Mouse (Mus musculus): ENCODE measurements around the gene Crim1.

The Crim1 gene

DNA sequence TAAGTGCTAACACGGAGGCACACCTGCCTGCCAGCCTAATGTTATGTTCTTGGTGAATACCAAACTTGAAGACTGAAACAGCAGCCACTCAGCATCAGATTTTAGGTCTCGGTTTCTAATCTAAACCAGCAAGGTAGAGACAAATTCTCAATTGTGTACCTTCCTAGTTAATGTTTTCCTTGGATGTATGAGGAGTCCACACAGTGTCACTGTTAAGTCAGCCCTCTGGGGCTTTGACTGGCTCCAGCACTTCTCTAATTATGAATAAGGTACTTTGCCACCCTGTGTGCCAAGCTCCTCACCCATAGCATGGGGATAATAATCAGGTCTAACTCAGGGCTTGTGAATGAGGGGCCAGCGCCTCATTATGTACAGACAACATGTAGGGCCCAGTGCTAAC is 182.3 kb downstream of the Crim1 start:
- DNase-seq = no peak

DNA sequence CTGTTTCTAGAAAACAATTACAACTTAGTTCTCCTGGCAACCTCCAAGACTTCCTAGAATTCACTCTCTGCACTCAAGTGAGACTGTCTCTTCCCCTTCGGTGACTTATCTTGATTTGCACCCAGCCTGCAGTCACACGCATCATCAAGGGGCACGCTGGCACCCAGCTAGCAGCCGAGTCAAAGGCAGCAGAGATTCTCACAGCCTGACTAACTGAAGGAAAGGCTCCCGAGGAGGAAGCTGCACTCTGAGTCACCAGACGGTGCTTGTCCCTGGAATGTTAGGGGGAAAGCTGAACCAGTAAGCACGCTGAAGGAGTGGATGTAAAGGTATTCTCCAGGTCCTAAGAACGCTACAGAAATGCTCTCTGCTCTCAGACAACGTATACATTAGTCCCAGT is 187.6 kb downstream of the Crim1 start:
- no peak for DNase-seq

DNA sequence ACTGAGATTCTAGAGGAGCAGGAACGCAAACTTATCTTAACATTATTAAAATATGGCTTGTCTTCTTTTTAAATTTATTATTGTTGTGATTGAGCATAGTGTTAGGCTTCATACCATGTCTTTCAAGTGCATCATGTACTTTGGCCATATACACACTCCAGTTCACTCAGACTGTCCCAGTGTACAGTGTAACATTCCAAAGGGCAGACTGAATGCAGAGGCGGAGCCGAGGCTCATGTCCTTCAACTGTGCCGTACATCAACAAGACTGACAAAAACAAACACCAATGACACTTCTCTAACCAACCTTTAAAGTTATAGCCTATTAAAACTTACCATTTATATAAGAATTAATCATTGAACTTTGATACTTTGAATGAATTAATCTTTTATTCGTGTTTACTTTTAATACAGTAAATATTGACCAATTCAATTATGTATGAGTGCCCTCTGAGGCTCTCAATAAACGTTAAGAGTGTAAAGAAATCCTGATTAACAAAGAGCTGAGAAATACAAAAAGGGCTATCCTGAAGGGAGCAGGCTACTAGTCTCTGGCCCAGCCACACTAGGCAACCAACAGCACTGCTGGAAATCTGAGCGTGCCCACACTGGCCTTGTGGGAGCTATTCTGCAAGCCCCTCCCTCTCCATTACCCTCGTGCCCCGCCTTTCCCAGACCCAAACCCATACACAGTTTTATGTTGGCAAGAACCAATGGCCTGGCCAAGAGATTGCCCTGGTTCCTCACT is 188.2 kb downstream of the Crim1 start:
- DNase-seq = no peak

DNA sequence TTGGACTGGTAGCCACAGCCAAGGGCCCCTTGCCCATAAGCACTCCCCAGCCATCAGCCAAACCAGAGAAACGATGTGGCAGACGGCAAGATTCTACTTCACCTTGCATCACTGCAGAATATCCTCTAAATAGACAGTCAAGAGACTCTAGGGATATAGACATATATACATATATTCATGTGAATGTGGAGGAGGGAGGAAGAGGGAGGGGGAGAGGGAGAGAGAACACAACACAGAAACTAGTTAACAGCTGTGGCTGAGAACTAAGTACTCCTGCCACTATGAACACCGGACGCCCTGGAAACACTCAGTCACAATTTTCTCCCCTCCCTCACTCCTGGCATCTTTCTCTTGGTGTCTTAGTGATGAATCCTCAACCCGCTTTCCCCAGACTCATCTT is 189.5 kb downstream of the Crim1 start:
- DNase-seq = no peak

DNA sequence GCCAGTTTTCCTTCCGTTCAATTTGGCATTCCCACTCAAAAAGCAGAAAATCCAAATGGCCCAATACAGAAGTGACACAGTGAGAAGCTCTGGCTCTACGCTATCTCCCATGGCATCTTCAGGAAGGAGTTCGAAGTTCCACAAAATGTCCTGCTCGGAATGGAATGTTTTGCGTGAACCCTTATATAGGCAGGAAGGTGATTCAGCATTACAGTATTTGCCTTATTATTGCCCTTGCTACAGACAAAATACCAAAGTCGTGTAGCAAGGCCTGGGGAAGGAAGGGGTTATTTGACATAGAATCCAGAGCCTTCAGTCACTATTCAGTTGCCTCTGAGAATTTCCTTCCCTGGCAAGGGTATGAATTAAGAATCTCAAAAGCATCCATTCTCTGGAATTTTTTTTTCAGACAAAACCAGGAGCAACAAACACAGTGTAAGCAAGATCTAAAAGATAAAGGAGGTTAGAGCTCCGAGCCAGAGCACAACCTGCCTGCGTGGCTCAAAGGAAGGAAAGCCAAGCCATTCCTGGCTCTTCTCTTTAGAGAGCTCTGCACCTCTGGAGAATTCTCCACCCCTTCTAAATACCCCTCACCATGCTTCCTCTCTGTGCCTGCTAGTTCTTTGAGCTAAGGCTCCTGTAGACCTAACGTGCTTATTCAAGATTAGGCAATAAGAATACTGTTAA is 192.5 kb downstream of the Crim1 start:
- no peak for DNase-seq

DNA sequence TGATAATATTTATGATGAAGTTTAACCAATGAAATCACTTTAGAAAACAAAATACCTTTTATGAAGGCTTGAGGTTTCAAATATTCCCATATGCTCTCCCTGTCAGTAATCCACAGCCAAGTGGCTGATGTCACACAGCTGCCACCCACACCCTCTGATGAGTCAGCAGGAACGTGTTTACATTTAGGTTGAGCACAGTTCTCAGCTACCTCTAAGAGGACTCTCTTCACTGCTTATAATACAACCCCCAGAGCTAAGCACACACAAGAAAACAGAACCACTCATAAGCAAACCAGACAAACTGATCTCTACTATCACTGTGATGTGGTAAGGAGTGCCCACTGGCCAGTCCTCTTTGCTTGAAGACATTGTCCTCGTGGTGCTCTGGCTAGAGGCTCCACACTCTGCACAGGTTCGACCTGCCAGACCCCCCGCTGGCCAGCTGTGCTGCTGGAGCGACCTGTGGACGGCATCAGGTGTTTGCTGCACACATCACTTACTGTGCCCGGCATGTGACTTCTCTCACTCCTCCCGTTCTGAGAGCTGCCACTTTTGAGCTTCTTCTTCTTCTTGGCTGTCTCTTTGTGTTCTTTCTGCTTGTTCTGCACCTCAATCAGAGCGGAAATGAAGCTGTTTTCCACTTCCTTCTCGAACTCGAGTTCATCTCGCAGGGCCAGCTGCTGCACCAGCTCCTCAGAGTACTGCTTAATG is 200.2 kb downstream of the Crim1 start:
- DNase-seq = peak; percentile 28

DNA sequence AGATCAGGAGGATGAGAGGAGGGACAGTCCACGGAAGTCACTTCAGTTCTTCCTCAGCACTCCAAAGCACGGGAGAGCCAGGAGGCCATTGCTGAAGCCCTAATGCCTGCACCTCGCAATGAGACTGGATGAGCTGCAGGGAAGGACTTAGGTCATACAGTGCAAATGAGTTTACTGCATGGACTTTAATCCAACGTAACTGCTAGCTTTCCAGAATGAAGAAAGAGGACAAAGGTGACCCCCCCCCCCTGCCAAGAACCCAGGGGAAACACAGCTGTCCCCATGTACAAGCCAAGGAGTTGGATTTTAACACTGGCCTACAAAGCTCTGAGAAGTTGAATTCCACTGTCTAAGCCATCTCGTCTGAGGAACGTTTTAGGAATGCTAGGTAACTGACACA is 201.3 kb downstream of the Crim1 start:
- DNase-seq = no peak

DNA sequence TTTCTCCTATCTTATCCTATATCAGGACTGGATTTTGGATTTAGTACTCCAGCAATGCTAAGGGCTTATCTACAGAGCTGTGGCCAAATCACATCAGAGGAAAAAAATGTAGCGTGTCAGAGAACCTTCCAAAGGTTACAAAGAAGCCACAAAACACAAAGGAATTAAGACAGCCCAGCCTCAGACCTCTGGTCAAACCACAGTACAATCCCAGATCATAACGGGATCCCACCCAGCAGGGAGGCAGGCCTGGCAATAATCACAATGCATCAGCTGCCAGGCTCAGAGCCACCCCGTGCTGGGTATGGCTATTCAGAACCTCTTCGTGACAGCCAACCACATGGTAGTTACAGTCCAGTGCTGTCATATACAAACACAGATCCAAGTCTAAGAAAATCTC is 201.7 kb downstream of the Crim1 start:
- DNase-seq = peak; percentile 39

DNA sequence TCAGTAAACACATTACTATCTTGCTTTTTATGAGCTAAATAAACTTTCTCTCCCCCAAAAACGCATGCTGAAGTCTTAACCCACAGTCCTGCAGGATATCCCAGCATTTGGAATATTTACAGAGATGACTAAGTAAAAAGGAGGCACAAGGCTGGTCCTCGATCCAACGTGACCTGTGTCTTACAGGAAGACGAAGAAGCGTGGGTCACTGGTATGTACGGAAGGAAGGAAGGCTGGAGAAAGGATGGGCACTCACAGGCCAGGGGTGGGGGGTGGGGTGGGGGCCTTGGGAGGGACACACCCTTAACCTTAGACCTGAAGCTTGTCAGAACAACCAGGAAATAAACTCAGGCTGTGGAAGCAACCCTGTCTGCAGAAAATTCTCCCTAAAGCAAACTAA is 202.1 kb downstream of the Crim1 start:
- peak; percentile 43 for DNase-seq

DNA sequence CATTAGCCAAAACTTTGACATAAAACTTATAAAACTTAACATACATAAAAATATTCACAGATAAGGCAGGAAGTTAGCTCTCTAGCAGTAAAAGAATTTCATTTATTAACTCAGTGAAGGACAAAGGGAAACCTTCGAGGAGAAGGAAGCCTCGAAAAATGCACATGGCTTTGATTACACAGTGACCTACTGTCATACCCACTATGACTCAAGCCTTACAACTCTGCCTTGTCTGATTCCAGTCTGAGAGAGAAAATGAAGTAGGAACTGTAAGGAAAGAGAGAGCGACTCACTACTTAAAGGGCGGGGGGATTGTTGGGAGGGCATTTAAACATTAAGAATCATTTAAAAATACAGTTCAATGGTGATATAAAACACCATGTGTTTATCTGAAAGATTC is 203.2 kb downstream of the Crim1 start:
- no peak for DNase-seq

DNA sequence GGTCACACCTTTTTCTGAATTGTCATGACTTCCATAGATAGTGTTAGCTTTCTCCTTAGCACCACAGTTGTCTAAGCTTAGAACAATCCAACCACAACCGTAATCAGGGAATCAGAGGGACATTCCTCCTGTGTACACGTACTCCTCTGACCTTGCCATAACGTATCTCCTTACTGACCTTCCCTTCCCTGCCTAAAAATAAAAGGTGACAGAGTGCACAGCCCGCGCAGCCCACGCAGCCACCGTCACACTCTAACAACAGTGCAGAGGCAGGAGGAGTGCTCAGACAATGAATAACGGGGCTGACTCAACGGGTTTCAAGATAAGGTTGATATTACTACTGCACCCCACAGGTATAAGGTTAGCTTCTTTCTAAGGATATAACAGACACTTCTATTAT is 203.8 kb downstream of the Crim1 start:
- no peak for DNase-seq

DNA sequence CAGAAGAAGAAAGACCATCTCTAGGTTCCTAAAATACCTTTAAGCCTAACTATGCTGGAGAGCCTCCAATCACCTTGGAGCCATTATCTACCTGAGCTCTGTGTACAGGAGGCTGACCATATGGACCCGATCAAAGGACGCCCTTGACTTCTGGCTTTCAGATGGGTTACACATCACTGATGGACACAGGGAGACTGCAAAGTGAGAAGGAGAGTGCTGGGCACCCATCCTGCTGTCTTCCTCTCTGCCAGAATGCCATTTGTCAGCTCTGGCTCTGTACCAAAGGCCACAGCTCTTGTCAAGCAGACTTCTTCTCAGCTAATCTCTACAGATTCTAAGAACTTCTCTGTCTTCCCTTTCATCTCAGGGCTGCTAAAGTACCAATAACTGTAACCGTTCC is 205.3 kb downstream of the Crim1 start:
- DNase-seq = peak; percentile 53

DNA sequence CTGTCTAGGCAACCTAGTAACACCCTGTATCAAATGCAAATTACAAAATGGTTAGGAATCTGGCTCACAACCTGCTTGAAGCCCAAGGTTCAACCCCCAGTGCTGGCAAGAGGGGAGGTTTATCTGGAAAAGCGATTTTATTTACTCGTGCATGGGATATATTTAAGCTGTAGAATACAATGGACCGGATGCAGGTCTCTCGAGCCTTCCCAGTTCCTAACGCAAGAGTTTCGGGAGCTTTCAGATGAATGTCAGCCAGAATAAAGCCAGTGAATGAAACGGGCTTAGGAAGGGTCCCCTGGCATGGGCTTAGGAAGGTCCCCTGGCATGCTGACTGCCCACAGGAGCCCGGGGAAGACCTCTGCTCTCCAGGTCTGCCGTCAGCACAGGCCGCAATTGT is 206.8 kb downstream of the Crim1 start:
- DNase-seq = no peak

DNA sequence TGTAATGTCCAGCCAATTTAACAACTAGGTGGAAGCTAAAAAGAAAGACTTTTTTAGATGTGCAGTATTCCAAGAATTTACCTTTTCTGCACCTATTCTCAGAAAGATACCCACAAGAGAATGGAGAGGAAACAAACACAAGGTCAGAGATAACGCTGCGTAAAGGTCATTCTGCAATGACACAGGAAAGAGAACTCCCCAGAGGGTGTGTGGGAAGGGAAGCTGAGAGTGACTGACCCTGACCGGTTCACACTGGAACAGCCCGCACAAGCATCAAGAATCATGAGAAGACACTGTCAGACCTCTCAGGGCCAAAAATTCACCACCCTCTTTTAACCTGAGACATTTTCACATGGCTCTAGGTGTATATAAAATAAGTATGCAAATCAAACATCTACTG is 207.5 kb downstream of the Crim1 start:
- DNase-seq = no peak

DNA sequence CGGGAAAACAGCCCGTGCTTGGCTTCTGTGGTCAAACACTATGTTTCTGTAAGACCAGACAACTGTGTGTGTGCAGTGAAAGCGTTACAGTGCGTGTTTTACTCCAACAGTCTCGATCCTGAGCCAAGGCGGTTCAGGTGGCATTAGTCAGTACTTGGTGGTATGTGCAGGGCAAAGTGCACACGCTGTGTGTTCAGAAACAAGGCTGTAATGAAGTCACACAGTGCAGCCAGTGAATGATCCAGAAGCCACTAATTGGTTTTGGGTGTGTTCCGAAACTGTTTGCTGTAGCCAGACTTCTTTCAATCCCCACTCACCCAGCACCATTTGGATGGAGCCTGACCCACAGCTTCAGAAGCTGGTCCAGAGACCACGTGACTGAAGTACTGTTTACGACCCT is 208.3 kb downstream of the Crim1 start:
- no peak for DNase-seq

DNA sequence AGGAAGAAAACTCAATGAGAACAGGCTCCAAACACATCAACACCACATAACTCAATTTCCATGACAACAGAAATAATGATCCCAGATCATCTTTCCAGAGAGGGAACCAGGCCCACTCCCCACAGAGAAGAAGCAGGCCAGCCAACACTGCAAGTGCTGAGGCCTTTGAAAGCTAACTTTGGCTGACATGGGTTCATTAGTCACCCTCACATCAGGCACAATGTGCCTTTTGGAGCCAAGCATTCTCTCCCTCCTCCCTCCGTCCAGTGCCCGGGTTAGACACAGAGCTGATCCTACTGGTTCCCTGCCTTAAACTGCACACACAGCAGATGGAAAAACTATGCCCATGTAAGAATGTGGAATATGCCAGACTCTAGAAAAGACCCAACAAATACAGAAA is 209.9 kb downstream of the Crim1 start:
- peak; percentile 20 for DNase-seq

DNA sequence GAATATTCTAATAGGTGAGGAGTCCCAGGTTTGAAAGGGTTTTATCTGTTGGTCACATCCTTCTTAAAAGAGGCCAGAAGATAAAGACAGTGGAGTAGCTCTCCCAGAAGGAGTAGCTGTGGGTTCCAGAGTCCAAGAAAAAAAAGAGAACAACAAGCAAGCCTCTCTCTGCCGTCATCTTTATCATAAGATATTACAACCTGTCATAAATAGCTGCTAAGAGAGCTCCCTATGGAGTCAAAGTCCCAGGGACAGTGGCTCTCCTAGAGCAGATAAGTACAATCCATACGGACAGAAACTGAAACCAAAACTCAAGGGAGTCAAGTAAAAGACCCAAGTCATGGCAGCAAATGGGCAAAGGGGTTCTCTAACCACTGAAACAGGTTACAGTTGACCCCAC is 215.2 kb downstream of the Crim1 start:
- no peak for DNase-seq

DNA sequence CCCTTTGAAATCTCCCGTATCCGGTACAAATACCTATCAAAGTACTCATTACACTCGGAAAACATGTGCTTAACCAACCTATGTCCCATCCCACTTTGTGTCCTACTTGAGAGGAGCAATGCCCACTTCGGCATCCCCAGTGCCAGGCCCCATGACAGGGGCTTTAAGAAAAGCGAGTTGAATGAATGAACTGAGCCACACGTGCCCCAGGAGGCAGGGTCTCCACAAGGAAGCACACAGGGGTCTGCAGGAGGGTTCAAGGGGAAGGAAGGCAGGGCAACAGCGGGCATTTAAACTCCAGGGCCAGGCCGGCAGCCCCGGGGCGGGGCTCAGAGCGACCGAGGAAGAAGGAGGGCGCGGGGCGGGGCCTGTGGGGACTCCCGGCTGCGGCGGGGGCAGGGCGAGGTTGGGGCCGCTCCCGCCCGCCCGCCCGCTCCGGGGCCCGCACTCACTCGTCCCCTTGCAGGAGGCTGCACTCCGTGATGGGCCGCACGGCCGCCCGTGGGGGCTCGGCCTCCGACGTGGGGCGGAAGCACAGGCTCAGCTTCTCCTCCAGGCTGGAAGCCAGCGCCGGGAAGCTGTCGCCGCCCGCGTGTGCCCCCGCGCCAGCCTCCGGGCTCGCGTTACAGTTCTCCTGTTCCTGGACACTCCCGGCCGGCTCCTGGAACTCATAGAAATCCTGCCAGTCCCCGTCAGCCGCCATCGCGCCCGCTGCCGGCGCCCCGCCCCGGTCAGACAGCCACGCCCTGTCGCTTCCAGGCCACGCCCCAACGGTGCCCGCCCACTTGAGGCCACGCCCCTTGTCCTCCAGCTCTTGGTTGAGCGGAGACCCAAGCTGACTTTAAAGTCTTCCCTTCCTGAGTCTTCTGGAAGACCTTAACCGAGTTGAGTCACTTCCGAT is 217.6 kb downstream of the Crim1 start, which contains the start of gene Fez2:
Gene Fez2 (minus strand): TSS at position 772 of the 901 bp plus-strand sequence.
- peak; percentile 95 for DNase-seq

DNA sequence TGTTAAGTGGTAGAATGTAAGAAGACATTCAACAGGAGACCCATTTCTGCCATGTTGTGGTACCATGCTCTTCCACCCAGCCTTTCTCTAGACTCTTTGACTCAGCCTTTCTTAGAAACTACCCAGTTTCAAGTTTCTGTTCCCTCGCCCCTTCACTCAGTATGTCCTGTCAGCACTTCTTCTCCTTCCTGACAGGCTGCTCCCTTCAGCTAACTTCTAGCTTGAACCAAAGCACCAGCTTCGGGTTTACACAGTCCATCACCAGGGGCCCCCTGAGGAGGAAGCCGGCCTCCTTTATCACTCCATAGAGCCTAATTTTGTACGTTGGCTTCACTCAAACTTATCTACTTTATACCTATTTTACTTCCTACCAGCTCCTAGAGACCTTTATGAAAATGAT is 219.2 kb downstream of the Crim1 start:
- no peak for DNase-seq

DNA sequence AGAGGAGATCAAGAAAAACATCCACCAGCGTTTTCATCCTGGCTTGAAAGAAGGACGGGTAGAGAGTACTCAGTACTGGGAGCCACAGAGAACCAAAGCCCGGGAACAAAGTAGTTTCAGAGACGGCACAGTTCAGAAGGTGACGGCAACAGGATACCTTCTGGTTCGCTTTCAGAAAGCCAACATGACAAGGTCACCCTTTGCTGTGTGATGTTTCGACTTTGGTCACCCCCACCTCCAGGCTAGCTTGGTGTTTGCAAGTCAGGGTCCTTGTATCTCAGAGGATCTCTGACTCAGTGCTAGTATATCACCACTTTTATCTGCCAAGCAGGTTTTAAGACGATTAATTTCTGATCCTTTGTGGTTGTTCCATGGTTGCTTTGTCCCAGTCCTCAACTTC is 225.0 kb downstream of the Crim1 start:
- DNase-seq = no peak
